Mouse (Mus musculus) bone marrow macrophage, adult 2 months (primary cell): ENCODE data around the gene Gm17783.

Experiments used
- CTCF ChIP-seq: IDR thresholded peaks from 2 replicates; pipeline ENCODE4 v1.5.1; 2012; ENCODE audit warnings: low read depth, mild to moderate bottlenecking, low read length, moderate library complexity
- POLR2A ChIP-seq: IDR thresholded peaks from 2 replicates; pipeline ENCODE4 v1.6.1; 2012; ENCODE audit warnings: mild to moderate bottlenecking, low read depth, low read length, borderline replicate concordance

DNA sequence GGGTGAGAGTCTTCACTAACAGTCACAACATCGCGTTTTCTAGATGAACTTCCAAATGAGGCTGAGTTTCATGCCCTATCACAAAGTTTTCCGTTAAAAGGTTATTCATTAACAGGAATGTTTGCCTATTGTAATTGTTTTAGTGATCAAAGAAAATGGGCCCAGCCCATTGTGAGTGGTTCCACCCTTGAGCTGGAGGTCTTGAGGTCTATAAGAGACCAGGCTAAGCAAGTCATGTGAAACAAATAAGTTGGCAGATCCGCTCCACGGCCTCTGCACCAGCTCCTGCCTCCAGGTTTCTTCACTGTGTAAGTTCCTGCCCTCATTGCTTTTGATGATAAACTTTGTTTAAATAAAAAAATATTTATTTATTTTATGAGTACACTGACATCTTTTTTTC, 38.9 kb downstream of the Gm17783 start, which contains the start of gene Gm609:
- TF ChIP-seq CTCF = no peak
- no peak for TF ChIP-seq POLR2A
